Mouse (Mus musculus) liver, embryonic 14.5 days (tissue): ENCODE data around the gene Lrig1.

Experiments used
- CTCF ChIP-seq: IDR thresholded peaks from 2 replicates; pipeline ENCODE4 v1.5.1; 2016; ENCODE audit warnings: antibody characterized with exemption, low read depth, control low read depth
- EP300 ChIP-seq: IDR thresholded peaks from 2 replicates; pipeline ENCODE4 v1.6.1; 2016; ENCODE audit warnings: antibody characterized with exemption, low read depth

DNA sequence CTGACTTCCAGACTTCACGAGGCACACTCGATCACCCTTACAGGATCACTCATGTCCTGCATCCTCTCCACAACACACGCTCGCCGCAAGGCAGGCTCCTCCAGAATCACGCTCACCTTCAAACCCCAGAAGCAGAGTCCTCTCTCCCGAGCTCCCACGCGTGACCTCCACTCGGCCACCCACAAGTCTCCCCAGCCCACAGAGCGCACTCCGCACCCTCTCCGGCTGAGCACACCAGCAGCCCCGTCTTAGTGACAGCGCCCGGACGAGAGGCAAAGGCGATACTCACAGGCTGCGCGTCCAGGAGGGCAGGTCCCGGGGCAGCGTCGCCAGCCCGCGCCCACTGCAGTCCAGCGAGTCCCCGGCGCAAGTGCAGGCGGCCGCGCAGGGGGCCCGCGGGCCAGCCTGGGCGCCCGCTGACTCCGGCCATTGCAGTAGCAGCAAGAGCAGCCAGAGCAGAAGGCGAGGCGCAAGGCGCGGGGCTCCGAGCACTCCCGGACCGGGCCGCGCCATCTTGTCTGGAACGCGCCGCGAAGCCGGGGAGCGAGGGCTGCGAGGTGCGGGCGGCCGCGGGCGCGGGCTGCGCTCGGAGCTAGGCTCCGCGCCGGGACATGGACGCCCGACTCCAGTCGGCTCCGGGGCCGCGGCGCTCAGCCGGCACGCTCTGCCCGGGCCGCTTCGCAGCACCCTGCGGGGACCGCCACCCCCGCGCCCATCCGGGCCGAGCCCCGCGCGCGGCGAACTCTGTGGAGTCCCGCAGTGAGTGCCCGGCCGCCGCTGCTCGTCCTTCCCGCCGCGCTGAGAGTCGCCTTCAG, 578 bp downstream of the Lrig1 start:
- TF ChIP-seq CTCF (no peak), EP300 (no peak)
